Mouse (Mus musculus): ENCODE results near the gene Dazl. TPM values are rescaled to one million over a fixed set of nuclear protein-coding genes. Genes with fewer than 3 reads are reported as not detected.

Dazl gene
- 0.51 TPM for polyA plus RNA-seq (2017; shearing (Covaris generic))

DNA sequence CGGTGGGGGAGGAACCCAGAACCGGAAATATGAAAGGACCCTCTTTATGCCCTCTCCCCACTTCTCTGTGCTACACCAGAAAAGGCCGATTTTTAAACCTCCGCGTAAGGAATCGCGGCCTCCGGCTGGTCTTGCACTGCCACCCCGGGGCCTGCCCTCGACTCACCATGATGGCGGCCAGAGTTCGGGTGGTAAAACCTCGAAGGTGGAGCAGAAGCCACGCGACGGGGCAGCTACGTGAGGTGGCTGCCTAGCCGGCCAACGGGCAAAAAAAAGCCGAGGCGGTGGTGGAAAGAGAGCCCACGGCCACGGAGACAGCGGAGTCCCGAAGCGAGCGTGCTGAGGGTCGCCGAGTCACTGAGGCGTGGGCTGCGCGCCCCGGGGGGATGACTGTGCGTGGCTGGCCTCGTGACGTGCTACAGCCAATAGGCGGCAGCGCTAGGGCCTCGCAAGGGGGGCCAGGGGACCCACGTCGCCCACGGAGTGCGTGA lies at the start of gene Dazl:
Gene Dazl (minus strand): TSS at position 396 of the 491 bp plus-strand sequence.

Other genes with a start within 250 kb of the Dazl start
- gene Rftn1, start 103.0 kb downstream of the Dazl start, polyA plus RNA-seq (2017; shearing (Covaris generic)), result 55.5 TPM
- gene Plcl2, start 215.8 kb upstream of the Dazl start, polyA plus RNA-seq (2017; shearing (Covaris generic)), result 57.0 TPM